Mouse (Mus musculus): ENCODE data around the gene Tnni1. TPM values are rescaled to one million over a fixed set of nuclear protein-coding genes. Genes with fewer than 3 reads are reported as not detected.

Gene Tnni1
- total RNA-seq, 2 experiments from 2014 or later = 184 to 604 TPM

DNA sequence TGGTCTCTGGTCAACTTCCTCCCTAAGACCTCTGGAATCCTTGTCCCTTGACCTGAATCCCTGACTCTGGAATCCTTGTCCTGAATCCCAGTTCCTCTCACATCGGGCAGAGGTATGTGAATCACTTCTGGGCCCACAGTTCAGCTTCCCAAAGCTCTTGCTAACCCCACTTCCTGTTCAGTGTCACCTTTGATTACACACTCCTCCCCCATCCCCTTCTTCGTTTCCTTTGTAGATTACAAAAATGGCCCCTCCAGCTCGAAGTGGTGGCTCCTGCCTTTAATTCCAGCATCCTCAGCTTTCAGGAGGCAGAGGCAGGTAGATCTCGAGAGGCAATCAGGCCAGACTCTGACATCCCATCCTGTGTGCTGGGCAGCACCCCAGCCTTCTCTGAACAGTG is 38.4 kb downstream of the Tnni1 start:
- intact Hi-C loops (cut with DNase I) = no loop called here
- DNase-seq = peak; percentile 1
- no peak overlapping the region for H3K4me3 ChIP-seq
- no peak for TF ChIP-seq CTCF (IDR thresholded peaks at IDR 0.05)
- H3K27ac ChIP-seq = no peak overlapping the region

DNA sequence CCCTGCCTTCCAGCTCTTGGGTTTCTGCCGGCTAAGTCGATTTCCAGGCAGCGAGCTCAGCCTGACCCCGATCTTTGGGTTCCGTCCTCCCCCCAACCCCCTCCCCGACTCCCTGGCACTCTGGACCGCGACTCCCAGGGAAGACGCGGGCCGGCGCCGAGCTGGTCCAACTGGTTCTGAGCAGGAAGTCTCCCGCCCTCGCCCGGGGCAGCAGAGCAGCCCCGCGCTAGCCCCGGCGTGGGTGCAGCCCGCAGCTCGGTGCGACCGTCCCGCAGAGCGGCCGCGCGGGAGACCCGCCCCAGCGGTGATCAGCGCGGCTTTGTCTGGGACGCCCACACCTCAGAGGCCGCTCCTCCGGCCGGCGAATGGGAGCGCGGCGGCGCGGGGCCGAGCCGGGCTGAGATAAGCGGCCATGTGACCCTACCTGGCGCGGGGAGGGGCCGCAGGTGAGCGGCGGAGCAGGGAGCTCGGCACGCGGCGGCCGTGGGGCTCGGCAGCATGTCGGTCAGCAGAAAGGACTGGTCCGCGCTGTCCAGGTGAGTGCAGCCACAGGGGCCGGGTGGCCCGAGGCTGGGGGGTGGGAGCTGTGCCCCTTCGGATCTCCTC is 39.4 kb downstream of the Tnni1 start, which contains the start of gene Lad1:
Gene Lad1 (plus strand): TSS at position 118 of the 606 bp plus-strand sequence.
- no peak for DNase-seq
- intact Hi-C loops (cut with DNase I) = no loop called here
- peak within 1 kb of the TSS; percentile 74 for H3K4me3 ChIP-seq
- no peak within 1 kb of the TSS for H3K27ac ChIP-seq
- TF ChIP-seq CTCF (IDR thresholded peaks at IDR 0.05) = no peak

DNA sequence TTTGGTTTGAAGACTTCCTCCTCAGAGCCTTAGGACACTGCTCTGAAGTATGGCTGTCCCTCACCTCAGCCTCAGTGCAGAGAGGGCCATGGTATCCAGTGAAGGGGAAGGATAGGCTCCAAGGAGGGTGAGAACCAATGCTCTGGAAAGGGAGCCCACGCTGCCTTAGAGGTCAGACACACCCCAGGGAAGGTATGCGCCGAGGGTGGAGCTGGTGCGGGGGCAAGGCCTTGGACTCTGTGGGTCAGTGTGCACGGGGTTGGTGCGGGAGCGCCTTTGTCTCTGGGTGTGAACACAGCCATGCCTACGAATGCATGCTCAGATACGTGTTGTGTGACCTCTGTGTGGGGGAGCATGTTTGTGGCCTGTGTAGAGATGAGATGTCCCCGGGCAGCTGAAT is 40.8 kb downstream of the Tnni1 start:
- DNase-seq = peak; percentile 11
- H3K27ac ChIP-seq = no peak overlapping the region
- no peak for TF ChIP-seq CTCF (IDR thresholded peaks at IDR 0.05)
- intact Hi-C loops (cut with DNase I) = no loop called here
- H3K4me3 ChIP-seq = no peak overlapping the region

DNA sequence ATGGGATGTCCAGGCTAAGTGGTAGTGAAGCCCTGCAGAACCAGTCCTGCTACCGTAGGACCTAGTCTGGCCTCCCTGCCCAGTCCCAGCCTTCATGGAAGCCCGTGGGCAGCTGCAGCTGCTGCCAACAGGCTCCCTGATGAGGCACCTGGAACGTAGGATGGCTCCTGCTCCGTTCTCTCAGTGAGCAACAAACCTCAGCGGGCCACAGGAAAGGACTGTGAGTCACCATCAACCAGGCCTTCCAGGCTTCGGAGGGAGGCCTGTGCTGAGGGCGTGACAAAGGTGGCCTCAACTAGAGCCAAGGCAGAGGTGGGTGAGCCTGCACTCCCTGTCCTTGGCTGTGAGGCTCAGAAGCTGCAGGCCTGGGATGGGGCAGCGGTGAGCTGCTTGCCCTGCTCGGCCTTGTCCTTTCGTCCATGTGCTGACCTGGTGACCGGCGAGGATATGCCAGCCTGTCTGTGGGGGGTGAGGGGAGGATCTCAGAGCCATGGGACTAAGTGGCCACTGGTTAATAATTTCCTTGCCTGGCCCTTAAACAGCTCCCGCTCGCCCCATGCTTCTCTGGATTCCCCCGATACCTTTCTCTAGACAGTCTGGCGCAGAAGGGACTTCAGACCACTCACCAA is 41.6 kb downstream of the Tnni1 start:
- intact Hi-C loops (cut with DNase I) = no loop called here
- TF ChIP-seq CTCF (IDR thresholded peaks at IDR 0.05) = no peak
- no peak overlapping the region for H3K4me3 ChIP-seq
- no peak overlapping the region for H3K27ac ChIP-seq
- no peak for DNase-seq

DNA sequence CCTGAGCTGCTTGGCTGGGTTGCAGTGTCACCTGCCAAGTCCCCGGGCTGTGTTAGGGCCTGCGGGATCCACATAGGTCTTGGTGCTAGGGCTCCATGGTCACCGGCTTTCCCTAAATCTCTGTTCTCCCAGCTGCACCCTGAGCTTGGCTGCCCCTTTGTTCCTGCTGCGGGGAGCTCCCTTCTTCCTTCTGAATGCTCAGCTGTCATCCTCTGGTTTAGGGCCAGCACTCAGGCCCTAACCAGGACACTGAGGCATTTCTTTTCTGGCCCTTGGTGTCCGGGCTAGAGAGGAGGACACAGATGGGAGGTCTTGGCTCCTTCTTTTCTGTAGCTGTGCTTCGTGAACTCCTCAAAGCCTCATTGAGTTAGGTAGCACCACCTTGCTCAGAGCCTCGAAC is 42.5 kb downstream of the Tnni1 start:
- intact Hi-C loops (cut with DNase I) = no loop called here
- no peak overlapping the region for H3K4me3 ChIP-seq
- no peak for TF ChIP-seq CTCF (IDR thresholded peaks at IDR 0.05)
- no peak overlapping the region for H3K27ac ChIP-seq
- DNase-seq = no peak

DNA sequence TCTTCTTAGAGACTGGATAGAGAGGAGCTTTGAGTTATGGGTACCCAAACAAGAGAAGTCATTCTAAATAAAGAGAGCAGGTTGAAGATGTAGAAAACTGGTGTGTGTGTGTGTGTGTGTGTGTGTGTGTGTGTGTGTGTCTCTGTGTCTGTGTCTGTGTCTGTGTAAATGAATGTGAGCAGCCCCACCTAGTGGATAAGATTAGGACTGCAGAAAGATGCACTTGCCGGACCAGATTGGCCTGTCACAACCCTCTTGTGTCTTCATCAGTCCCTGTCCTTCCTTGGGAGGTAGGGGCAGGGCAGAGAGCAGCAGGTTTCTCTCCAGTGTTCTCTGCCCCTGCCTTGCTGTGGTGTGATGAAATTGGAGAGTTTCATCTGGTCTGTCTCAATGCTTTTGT is 49.7 kb downstream of the Tnni1 start:
- intact Hi-C loops (cut with DNase I) = loop anchor here (2.0 kb wide), 1 partner anchor 18 kb away; no protein-coding TSS in a partner anchor
- TF ChIP-seq CTCF (IDR thresholded peaks at IDR 0.05) = peak; percentile 54
- H3K4me3 ChIP-seq = no peak overlapping the region
- DNase-seq = peak; percentile 17
- H3K27ac ChIP-seq = no peak overlapping the region

DNA sequence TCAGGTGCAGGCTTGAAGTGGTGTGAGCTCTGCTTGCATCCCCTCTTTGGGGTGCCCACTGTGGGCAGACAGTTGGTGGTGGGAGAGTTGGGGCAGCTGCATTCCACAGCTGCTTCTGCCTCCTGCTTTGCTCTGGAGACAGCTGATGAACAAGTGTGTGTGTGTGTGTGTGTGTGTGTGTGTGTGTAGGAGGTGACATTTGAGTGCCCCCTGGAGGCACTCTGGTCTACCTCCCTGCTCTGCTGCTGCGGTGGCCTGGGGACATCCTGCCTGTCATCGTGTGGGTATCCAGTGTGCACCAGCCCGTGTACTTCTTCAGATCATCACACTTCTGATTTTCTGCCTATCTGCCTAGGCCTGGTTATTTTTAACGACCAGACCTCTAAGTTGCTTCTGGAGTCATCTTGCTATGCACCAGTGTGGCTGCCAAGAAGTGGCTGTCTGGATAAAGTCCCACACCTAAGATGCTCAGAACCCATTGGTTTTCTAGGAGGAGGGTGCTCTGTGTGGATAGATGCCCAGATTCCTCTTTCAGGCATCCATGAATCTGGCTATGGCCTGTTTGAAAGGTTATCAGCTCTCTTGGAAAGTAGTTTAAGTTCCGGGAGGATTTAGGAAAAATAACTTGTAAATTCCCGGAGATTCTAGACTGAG is 55.1 kb downstream of the Tnni1 start:
- Histone ChIP-seq H3K4me3 (no peak overlapping the region), H3K27ac (no peak overlapping the region)
- TF ChIP-seq CTCF (IDR thresholded peaks at IDR 0.05) = no peak
- intact Hi-C loops (cut with DNase I) = no loop called here
- no peak for DNase-seq

DNA sequence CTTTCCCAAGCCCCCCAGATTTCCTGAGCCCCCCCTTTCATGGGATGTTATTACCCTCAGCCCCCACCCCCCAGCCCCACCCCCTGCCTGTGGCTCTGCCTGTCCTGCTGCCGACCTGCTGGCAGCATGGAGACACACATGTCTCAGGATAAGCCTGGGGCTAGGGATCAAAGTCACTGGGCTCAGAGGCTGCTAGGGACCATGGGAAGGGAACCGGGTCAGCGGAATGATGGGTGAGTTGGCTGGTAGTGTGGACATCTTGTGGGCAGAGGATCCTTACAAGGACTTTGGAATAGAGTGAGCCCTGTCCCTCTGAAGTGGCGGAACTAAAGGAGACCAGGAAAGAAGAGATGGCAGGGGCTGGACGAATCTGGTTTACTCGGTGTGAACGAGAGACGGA is 55.7 kb downstream of the Tnni1 start:
- intact Hi-C loops (cut with DNase I) = no loop called here
- no peak overlapping the region for H3K4me3 ChIP-seq
- no peak for DNase-seq
- TF ChIP-seq CTCF (IDR thresholded peaks at IDR 0.05) = no peak
- H3K27ac ChIP-seq = no peak overlapping the region

DNA sequence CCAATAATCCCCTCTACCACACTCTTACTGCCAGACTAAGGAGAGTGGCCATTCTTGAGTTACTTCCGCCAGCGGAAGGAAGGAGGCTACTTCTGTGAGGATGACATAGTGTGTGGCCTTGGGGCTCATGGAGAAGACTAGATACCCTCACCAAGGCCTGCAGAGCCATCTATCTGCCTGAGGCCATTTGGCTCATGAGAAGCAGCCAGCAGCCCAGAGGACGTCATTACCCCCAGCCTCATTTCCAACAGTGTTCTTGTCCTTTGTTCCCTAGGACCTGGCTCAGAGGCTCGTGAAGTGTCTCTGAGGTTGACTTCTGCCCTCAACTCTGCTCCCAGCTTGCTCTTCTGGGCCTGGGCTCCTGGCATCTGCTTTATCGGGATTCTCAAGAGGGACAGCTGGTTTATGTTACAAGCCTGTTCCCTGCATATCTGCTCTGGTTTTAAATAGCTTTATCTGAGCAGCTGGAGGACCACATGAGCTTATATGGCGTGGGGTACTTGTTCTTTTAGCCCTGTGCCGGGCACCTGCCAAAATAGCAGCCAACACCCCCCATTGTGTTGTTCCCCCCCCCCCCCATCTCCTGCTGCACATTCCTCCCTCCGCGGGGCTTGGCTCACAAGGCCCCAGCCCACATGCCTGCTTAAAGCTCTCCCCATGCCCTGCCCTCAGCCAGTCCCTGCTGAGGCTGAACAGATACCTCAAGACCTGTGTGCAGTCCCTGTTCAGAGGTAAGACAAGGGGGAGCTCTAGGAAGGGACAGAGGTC is 56.7 kb downstream of the Tnni1 start, which contains the start of gene Tnnt2:
Gene Tnnt2 (plus strand): TSS at position 639 of the 768 bp plus-strand sequence.
- intact Hi-C loops (cut with DNase I) = no loop called here
- Histone ChIP-seq H3K27ac (no peak within 1 kb of the TSS), H3K4me3 (no peak within 1 kb of the TSS)
- no peak for DNase-seq
- no peak for TF ChIP-seq CTCF (IDR thresholded peaks at IDR 0.05)

DNA sequence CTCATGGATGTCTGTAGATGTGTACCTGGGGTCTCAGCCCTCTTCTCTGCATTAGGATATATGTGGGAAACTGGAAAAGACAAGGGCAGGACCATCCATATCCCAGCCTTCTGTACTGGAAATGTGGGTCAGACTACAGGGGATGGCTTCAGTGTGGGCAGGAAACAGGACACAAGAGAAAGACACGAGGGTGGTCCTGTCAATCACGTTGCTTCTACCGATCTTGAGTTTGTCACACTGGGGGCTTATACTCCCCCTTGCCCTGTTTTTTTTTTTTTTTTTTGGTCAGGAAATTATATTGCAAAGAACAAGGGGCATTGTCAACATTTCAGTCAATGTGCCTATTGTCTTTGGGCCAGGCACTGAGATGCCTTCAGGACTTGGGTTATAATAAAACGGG is 59.4 kb downstream of the Tnni1 start:
- no peak for TF ChIP-seq CTCF (IDR thresholded peaks at IDR 0.05)
- no peak overlapping the region for H3K27ac ChIP-seq
- H3K4me3 ChIP-seq = no peak overlapping the region
- intact Hi-C loops (cut with DNase I) = no loop called here
- DNase-seq = no peak

DNA sequence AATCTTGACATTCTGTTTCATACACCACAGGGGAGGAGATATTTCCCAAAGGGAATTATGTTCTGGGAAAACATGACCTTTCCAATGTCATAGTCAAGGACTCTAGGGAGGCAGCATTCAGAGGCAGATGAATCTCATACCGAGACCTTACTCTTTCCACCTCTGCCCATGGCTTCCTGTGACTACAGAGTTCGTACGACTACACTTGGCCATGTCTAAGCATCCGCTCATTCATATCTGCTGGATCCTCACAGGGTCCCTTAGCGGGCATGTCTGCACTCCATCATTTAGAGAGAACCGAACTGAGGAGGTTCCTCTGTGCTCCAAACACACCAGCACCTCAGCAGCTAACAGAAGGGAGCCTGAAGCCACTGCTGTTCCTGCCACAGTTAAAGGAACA is 59.8 kb downstream of the Tnni1 start:
- intact Hi-C loops (cut with DNase I) = no loop called here
- no peak for DNase-seq
- no peak overlapping the region for H3K27ac ChIP-seq
- no peak for TF ChIP-seq CTCF (IDR thresholded peaks at IDR 0.05)
- H3K4me3 ChIP-seq = no peak overlapping the region

DNA sequence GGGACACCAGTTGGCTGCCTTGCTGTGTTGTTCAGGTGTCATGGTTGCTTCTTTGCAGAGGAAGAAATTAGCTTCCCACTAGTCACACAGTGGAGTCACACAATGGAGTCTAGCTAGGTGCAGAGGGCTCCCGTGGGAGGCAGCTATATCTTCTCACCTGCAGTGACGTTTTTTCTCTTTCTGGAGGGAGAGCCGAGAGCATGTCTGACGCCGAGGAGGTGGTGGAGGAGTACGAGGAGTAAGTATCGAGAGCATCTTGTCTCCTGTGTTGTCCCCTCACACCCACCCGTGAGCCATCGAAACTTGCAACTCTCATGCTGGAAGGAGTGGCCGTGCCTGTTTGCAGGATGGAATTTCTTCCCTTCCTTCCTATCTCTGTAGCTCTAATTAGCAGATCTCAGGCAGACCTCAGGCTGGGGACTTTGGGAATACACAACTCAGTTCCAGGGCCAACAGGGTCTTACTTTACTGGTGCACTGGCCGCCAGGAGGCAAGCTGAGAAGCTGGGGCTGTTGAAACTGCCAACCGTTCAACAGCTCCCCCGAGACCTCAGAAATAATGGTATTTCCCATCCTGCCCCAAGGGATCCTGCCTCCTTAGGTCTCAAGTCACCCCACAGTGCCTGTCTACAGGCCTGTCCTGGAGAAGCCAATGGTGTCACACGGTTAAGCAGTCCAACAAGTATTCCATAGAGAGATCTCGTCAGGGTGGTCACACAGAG is 61.6 kb downstream of the Tnni1 start:
- DNase-seq = no peak
- H3K4me3 ChIP-seq = no peak overlapping the region
- H3K27ac ChIP-seq = no peak overlapping the region
- no peak for TF ChIP-seq CTCF (IDR thresholded peaks at IDR 0.05)
- intact Hi-C loops (cut with DNase I) = no loop called here
